Mouse (Mus musculus) liver, embryonic 14.5 days (tissue): ENCODE data around the gene Olfr17. TPM values are rescaled to one million over a fixed set of nuclear protein-coding genes. Genes with fewer than 3 reads are reported as not detected.

Source experiments
- polyA plus RNA-seq, 2 experiments: library from polyadenylated mRNA; depleted of rRNA in 1 of 2; stranded (reverse) in 1 of 2; unstranded in 1 of 2; fragments of >200 nt; fragmentation: Nextera tagmentation in 1 of 2; extraction: Ambion mirVana in 1 of 2; gene quantifications; 2 replicates each; pipeline versions ENCODE4 v1.2.1 to v1.2.3; 2012 to 2014

Gene Olfr17
- polyA plus RNA-seq, 2 experiments, result not detected

Other genes starting within 250 kb of the Olfr17 start
- gene Olfr703, start 249.9 kb upstream of the Olfr17 start, polyA plus RNA-seq (2012; rRNA removed), result not detected in 2 replicates
- not detected in 2 replicates for gene Olfr703, start 249.9 kb upstream of the Olfr17 start, polyA plus RNA-seq (2014; fragmentation: Nextera tagmentation; extraction: Ambion mirVana)
- gene Olfr704, start 230.0 kb upstream of the Olfr17 start, polyA plus RNA-seq (2012; rRNA removed), result not detected in 2 replicates
- not detected in 2 replicates for gene Olfr704, start 230.0 kb upstream of the Olfr17 start, polyA plus RNA-seq (2014; fragmentation: Nextera tagmentation; extraction: Ambion mirVana)
- not detected in 2 replicates for gene Olfr705, start 216.3 kb upstream of the Olfr17 start, polyA plus RNA-seq (2012; rRNA removed)
- not detected in 2 replicates for gene Olfr705, start 216.3 kb upstream of the Olfr17 start, polyA plus RNA-seq (2014; fragmentation: Nextera tagmentation; extraction: Ambion mirVana)
- gene Olfr706, start 205.1 kb upstream of the Olfr17 start, polyA plus RNA-seq (2012; rRNA removed), result not detected in 2 replicates
- not detected in 2 replicates for gene Olfr706, start 205.1 kb upstream of the Olfr17 start, polyA plus RNA-seq (2014; fragmentation: Nextera tagmentation; extraction: Ambion mirVana)
- gene Olfr707, start 192.0 kb upstream of the Olfr17 start, polyA plus RNA-seq (2012; rRNA removed), result not detected in 2 replicates
- not detected in 2 replicates for gene Olfr707, start 192.0 kb upstream of the Olfr17 start, polyA plus RNA-seq (2014; fragmentation: Nextera tagmentation; extraction: Ambion mirVana)
- not detected in 2 replicates for gene Olfr1532-ps1, start 185.2 kb upstream of the Olfr17 start, polyA plus RNA-seq (2012; rRNA removed)
- gene Olfr1532-ps1, start 185.2 kb upstream of the Olfr17 start, polyA plus RNA-seq (2014; fragmentation: Nextera tagmentation; extraction: Ambion mirVana), result not detected in 2 replicates
- not detected in 2 replicates for gene Olfr709-ps1, start 161.0 kb upstream of the Olfr17 start, polyA plus RNA-seq (2012; rRNA removed)
- not detected in 2 replicates for gene Olfr709-ps1, start 161.0 kb upstream of the Olfr17 start, polyA plus RNA-seq (2014; fragmentation: Nextera tagmentation; extraction: Ambion mirVana)
- not detected in 2 replicates for gene Olfr710, start 144.9 kb upstream of the Olfr17 start, polyA plus RNA-seq (2012; rRNA removed)
- gene Olfr710, start 144.9 kb upstream of the Olfr17 start, polyA plus RNA-seq (2014; fragmentation: Nextera tagmentation; extraction: Ambion mirVana), result not detected in 2 replicates
- gene Olfr6, start 129.3 kb upstream of the Olfr17 start, polyA plus RNA-seq (2012; rRNA removed), result not detected in 2 replicates
- not detected in 2 replicates for gene Olfr6, start 129.3 kb upstream of the Olfr17 start, polyA plus RNA-seq (2014; fragmentation: Nextera tagmentation; extraction: Ambion mirVana)
- gene Olfr711, start 117.8 kb upstream of the Olfr17 start, polyA plus RNA-seq (2012; rRNA removed), result not detected in 2 replicates
- not detected in 2 replicates for gene Olfr711, start 117.8 kb upstream of the Olfr17 start, polyA plus RNA-seq (2014; fragmentation: Nextera tagmentation; extraction: Ambion mirVana)
- not detected in 2 replicates for gene Olfr2, start 87.1 kb upstream of the Olfr17 start, polyA plus RNA-seq (2012; rRNA removed)
- not detected in 2 replicates for gene Olfr2, start 87.1 kb upstream of the Olfr17 start, polyA plus RNA-seq (2014; fragmentation: Nextera tagmentation; extraction: Ambion mirVana)
- gene Olfr713, start 62.0 kb upstream of the Olfr17 start, polyA plus RNA-seq (2012; rRNA removed), result not detected in 2 replicates
- gene Olfr713, start 62.0 kb upstream of the Olfr17 start, polyA plus RNA-seq (2014; fragmentation: Nextera tagmentation; extraction: Ambion mirVana), result not detected in 2 replicates
- gene Olfr714, start 22.2 kb upstream of the Olfr17 start, polyA plus RNA-seq (2012; rRNA removed), result not detected in 2 replicates
- gene Olfr714, start 22.2 kb upstream of the Olfr17 start, polyA plus RNA-seq (2014; fragmentation: Nextera tagmentation; extraction: Ambion mirVana), result not detected in 2 replicates
- not detected in 2 replicates for gene Olfr715b, start 17.1 kb downstream of the Olfr17 start, polyA plus RNA-seq (2012; rRNA removed)
- gene Olfr715b, start 17.1 kb downstream of the Olfr17 start, polyA plus RNA-seq (2014; fragmentation: Nextera tagmentation; extraction: Ambion mirVana), result not detected in 2 replicates
- gene Olfr715, start 37.9 kb downstream of the Olfr17 start, polyA plus RNA-seq (2012; rRNA removed), result not detected in 2 replicates
- gene Olfr715, start 37.9 kb downstream of the Olfr17 start, polyA plus RNA-seq (2014; fragmentation: Nextera tagmentation; extraction: Ambion mirVana), result not detected in 2 replicates
- not detected in 2 replicates for gene Olfr716, start 45.1 kb downstream of the Olfr17 start, polyA plus RNA-seq (2012; rRNA removed)
- not detected in 2 replicates for gene Olfr716, start 45.1 kb downstream of the Olfr17 start, polyA plus RNA-seq (2014; fragmentation: Nextera tagmentation; extraction: Ambion mirVana)
- not detected in 2 replicates for gene Nlrp14, start 73.8 kb downstream of the Olfr17 start, polyA plus RNA-seq (2012; rRNA removed)
- not detected in 2 replicates for gene Nlrp14, start 73.8 kb downstream of the Olfr17 start, polyA plus RNA-seq (2014; fragmentation: Nextera tagmentation; extraction: Ambion mirVana)
- gene Rbmxl2, start 116.2 kb downstream of the Olfr17 start, polyA plus RNA-seq (2012; rRNA removed), result not detected in 2 replicates
- not detected in 2 replicates for gene Rbmxl2, start 116.2 kb downstream of the Olfr17 start, polyA plus RNA-seq (2014; fragmentation: Nextera tagmentation; extraction: Ambion mirVana)